Mouse (Mus musculus): ENCODE data around the gene Sgip1.

GRCm38 (mm10) chr4:102783063-102783748 is 42.1 kb downstream of the Sgip1 start:
- no peak for TF ChIP-seq CTCF (IDR thresholded peaks at IDR 0.05; ENCODE audit: low read depth)
- no peak for TF ChIP-seq EP300 (IDR thresholded peaks at IDR 0.05; ENCODE audit: low read depth)
